Mouse (Mus musculus) MEL (cell line): ENCODE measurements around the gene Kdm5b.

ENCODE experiments used
- CTCF ChIP-seq, 3 experiments: IDR thresholded peaks in 2 of 3; conservative IDR thresholded peaks in 1 of 3; 2 replicates each; pipeline ENCODE4 v1.5.1; 2011 to 2012; ENCODE audit warnings: low read length in 3 of 3, low read depth in 2 of 3, mild to moderate bottlenecking in 2 of 3, improper control_type of control experiment in 1 of 3, inconsistent platforms in 1 of 3, mixed read lengths in 1 of 3, moderate library complexity in 1 of 3; ENCODE audit not compliant: control insufficient read depth in 1 of 3, insufficient read depth in 1 of 3, poor library complexity in 1 of 3, severe bottlenecking in 1 of 3
- POLR2AphosphoS2 ChIP-seq: IDR thresholded peaks from 2 replicates; pipeline ENCODE4 v1.6.1; 2011; ENCODE audit warnings: low read length, improper control_type of control experiment

GRCm38 (mm10) chr1:134671234-134672070, 111.5 kb downstream of the Kdm5b start:
- TF ChIP-seq CTCF (IDR thresholded peaks at IDR 0.05 in 2 of 3, conservative IDR thresholded peaks at IDR 0.05 in 1 of 3; ENCODE audit: control insufficient read depth in 1 of 3, insufficient read depth in 1 of 3, low read depth in 2 of 3, low read length in 3 of 3, poor library complexity in 1 of 3, severe bottlenecking in 1 of 3) (no peak), POLR2AphosphoS2 (no peak)
